Mouse (Mus musculus) stomach, postnatal 0 days (tissue): Measurements from ENCODE around the gene Hacd2. TPM values are rescaled to one million over a fixed set of nuclear protein-coding genes. Genes with fewer than 3 reads are reported as not detected.

Experiments
- ATAC-seq: fragments of 200-750 bp; cut with Nextera tagmentation; 2 replicates; pipeline ENCODE4 v1.8.0; 2017; ENCODE audit not compliant: low FRiP score, low TSS enrichment
- DNase-seq: peaks from one replicate; pipeline ENCODE4 v3.0.0-alpha.2; 2016; ENCODE audit warnings: low spot score
- H3K27ac ChIP-seq: fragments of 300-500 bp; sonication (generic); replicated peaks from 2 replicates; pipeline ENCODE4 v1.5.1; 2014; ENCODE audit warnings: mild to moderate bottlenecking, control low read depth
- H3K27me3 ChIP-seq: fragments of 300-500 bp; sonication (generic); 2 replicates; pipeline ENCODE4 v1.6.1; 2014; ENCODE audit warnings: low read length; ENCODE audit not compliant: control insufficient read depth, insufficient read depth
- H3K36me3 ChIP-seq: fragments of 300-500 bp; sonication (generic); 2 replicates; pipeline ENCODE4 v1.6.1; 2014; ENCODE audit warnings: low read length, mixed read lengths; ENCODE audit not compliant: control insufficient read depth, insufficient read depth
- H3K4me1 ChIP-seq: fragments of 300-500 bp; sonication (generic); replicated peaks from 2 replicates; pipeline ENCODE4 v1.6.1; 2014; ENCODE audit warnings: antibody characterized with exemption; ENCODE audit not compliant: control insufficient read depth, insufficient read depth
- H3K4me2 ChIP-seq: fragments of 300-500 bp; sonication (generic); replicated peaks from 2 replicates; pipeline ENCODE4 v1.6.1; 2014; ENCODE audit warnings: low read depth, mild to moderate bottlenecking, control low read depth, moderate library complexity
- H3K4me3 ChIP-seq: fragments of 300-500 bp; sonication (generic); 2 replicates; pipeline ENCODE4 v1.5.1; 2014; ENCODE audit warnings: low read depth, low read length, control low read depth
- H3K9ac ChIP-seq: fragments of 300-500 bp; sonication (generic); 2 replicates; pipeline ENCODE4 v1.6.1; 2014; ENCODE audit warnings: mild to moderate bottlenecking, low read length, control low read depth, mixed read lengths
- H3K9me3 ChIP-seq: fragments of 300-500 bp; sonication (generic); 2 replicates; pipeline ENCODE4 v1.6.1; 2016; ENCODE audit warnings: low read length; ENCODE audit not compliant: control insufficient read depth
- CTCF ChIP-seq: IDR thresholded peaks from 2 replicates; pipeline ENCODE4 v1.5.1; 2016; ENCODE audit warnings: antibody characterized with exemption, low read depth, mild to moderate bottlenecking, moderate library complexity
- EP300 ChIP-seq: optimal IDR thresholded peaks from 2 replicates; pipeline ENCODE3; 2016; ENCODE audit warnings: antibody characterized with exemption
- WGBS: fragments of 180-500 bp; shearing (Covaris S2); extraction: QIAGEN DNeasy Blood & Tissue Kit; methylation state at CpG from one replicate; pipeline ENCODE4 v1.1.7; 2014; 5-methylcytosine and 5-hydroxymethylcytosine counted together
- polyA plus RNA-seq: library from polyadenylated mRNA; unstranded; fragments of >200 nt; fragmentation: Nextera tagmentation; extraction: Ambion mirVana; gene quantifications from 2 replicates; pipeline ENCODE4 v1.2.1, GENCODE M21; 2015

Gene Hacd2
- polyA plus RNA-seq, 1 experiment from 2014 or later = 99.6 TPM

- H3K4me2 ChIP-seq = peak overlapping the region; percentile 80
- H3K27ac ChIP-seq = peak overlapping the region; percentile 86
- DNase-seq = peak; percentile 31
- under 1% methylated on average over 29 of the region's 29 CpGs for WGBS
- no peaks in the 10 kb centered on the region for H3K36me3 ChIP-seq
- H3K4me1 ChIP-seq = peaks cover 5% of the 10 kb centered on the region; the same call in 1 of the 2 replicates
- H3K9ac ChIP-seq = peak overlapping the region; percentile 80
- ATAC-seq = peak; percentile 38; the same call in 1 of the 2 replicates
- TF ChIP-seq CTCF (no peak), EP300 (no peak)
- H3K4me3 ChIP-seq = peak overlapping the region; percentile 69
- no peaks in the 10 kb centered on the region for H3K9me3 ChIP-seq
- no peaks in the 10 kb centered on the region; the same call in 1 of the 2 replicates for H3K27me3 ChIP-seq
Measured at GRCm38 (mm10) chr16:35154245-35154640, 132.0 kb downstream of the Hacd2 start.

- peak within 1 kb of the TSS; percentile 80 for H3K9ac ChIP-seq
- peak; percentile 48; the same call in 1 of the 2 replicates for ATAC-seq
- peak; percentile 45 for DNase-seq
- H3K9me3 ChIP-seq = no peaks in the 10 kb centered on the region
- H3K27ac ChIP-seq = peak within 1 kb of the TSS; percentile 86
- H3K4me1 ChIP-seq = peaks cover 5% of the 10 kb centered on the region; the same call in 1 of the 2 replicates
- no peak for TF ChIP-seq EP300
- TF ChIP-seq CTCF = no peak
- peak within 1 kb of the TSS; percentile 80 for H3K4me2 ChIP-seq
- H3K4me3 ChIP-seq = peak within 1 kb of the TSS; percentile 69
- under 1% methylated on average over 54 of the region's 104 CpGs for WGBS
- H3K36me3 ChIP-seq = no peaks in the 10 kb centered on the region
- H3K27me3 ChIP-seq = no peaks in the 10 kb centered on the region; the same call in 1 of the 2 replicates
Measured at GRCm38 (mm10) chr16:35154641-35155390, 132.6 kb downstream of the Hacd2 start, which contains the start of gene Adcy5. Gene Adcy5 (plus strand): TSS chr16:35154877.

- Histone ChIP-seq H3K4me3 (peak overlapping the region; percentile 69), H3K9ac (peak overlapping the region; percentile 80), H3K4me1 (peaks cover 5% of the 10 kb centered on the region; the same call in 1 of the 2 replicates), H3K27ac (peak overlapping the region; percentile 86), H3K4me2 (peak overlapping the region; percentile 80), H3K27me3 (no peaks in the 10 kb centered on the region; the same call in 1 of the 2 replicates), H3K36me3 (no peaks in the 10 kb centered on the region), H3K9me3 (no peaks in the 10 kb centered on the region)
- ATAC-seq = peak; percentile 53
- DNase-seq = peak; percentile 48
- 1% methylated on average over 70 of the region's 87 CpGs for WGBS
- peak; percentile 69 for TF ChIP-seq CTCF
- TF ChIP-seq EP300 = no peak
Measured at GRCm38 (mm10) chr16:35155391-35156305, 133.4 kb downstream of the Hacd2 start.

GRCm38 (mm10) chr16:35156306-35156695 is 134.1 kb downstream of the Hacd2 start:
- Histone ChIP-seq H3K27me3 (no peaks in the 10 kb centered on the region; the same call in 1 of the 2 replicates), H3K36me3 (no peaks in the 10 kb centered on the region), H3K9me3 (no peaks in the 10 kb centered on the region), H3K4me1 (peaks cover 5% of the 10 kb centered on the region; the same call in 1 of the 2 replicates), H3K27ac (peak overlapping the region; percentile 86; the same call in 1 of the 2 replicates), H3K9ac (peak overlapping the region; percentile 80), H3K4me2 (peak overlapping the region; percentile 80), H3K4me3 (peak overlapping the region; percentile 69)
- ATAC-seq (peak; percentile 30; the same call in 1 of the 2 replicates), DNase-seq (peak; percentile 78)
- TF ChIP-seq EP300 (no peak), CTCF (peak; percentile 72)
- WGBS = 4% methylated on average over 31 of the region's 48 CpGs

- 77% methylated on average over 21 of the region's 21 CpGs for WGBS
- Histone ChIP-seq H3K4me2 (peak overlapping the region; percentile 80), H3K9ac (peak overlapping the region; percentile 41), H3K9me3 (no peaks in the 10 kb centered on the region), H3K27ac (no peak overlapping the region), H3K36me3 (no peaks in the 10 kb centered on the region), H3K27me3 (no peaks in the 10 kb centered on the region; the same call in 1 of the 2 replicates), H3K4me1 (peaks cover 5% of the 10 kb centered on the region; the same call in 1 of the 2 replicates), H3K4me3 (peak overlapping the region; percentile 69)
- DNase-seq = no peak
- no peak for ATAC-seq
- TF ChIP-seq EP300 (no peak), CTCF (no peak)
Measured at GRCm38 (mm10) chr16:35156832-35157231, 134.6 kb downstream of the Hacd2 start.

Other genes with a start within 250 kb of the Hacd2 start
- gene Adcy5, start 132.4 kb downstream of the Hacd2 start, polyA plus RNA-seq = 2.2 and 2.3 TPM in 2 replicates